Mouse (Mus musculus) small intestine, adult 2 months (tissue): ENCODE results near the gene Fntb.
"Not testable (repeated sequence)": the region's sequence is repeated elsewhere in the genome, so short reads cannot be mapped to it uniquely, and the experiment has no call there.

ENCODE experiments used
- CTCF ChIP-seq: fragments of 200-500 bp; IDR thresholded peaks from 2 replicates; pipeline ENCODE4 v1.5.1; 2012; ENCODE audit warnings: low read depth, mild to moderate bottlenecking, control low read depth, inconsistent platforms, low read length, moderate library complexity, mixed read lengths; ENCODE audit not compliant: insufficient replicate concordance, insufficient read length; ENCODE audit errors: extremely low read depth
- POLR2A ChIP-seq: fragments of 200-500 bp; IDR thresholded peaks from 2 replicates; pipeline ENCODE4 v1.6.1; 2012; ENCODE audit warnings: low read depth, mild to moderate bottlenecking, control low read depth, inconsistent platforms, low read length, moderate library complexity

GRCm38 (mm10) chr12:76858788-76859187 is 93.4 kb downstream of the Fntb start:
- TF ChIP-seq POLR2A, CTCF: not testable (repeated sequence)
